Comparison of ENCODE assay signal across 15 mouse cellular contexts in the genomic region with DNA sequence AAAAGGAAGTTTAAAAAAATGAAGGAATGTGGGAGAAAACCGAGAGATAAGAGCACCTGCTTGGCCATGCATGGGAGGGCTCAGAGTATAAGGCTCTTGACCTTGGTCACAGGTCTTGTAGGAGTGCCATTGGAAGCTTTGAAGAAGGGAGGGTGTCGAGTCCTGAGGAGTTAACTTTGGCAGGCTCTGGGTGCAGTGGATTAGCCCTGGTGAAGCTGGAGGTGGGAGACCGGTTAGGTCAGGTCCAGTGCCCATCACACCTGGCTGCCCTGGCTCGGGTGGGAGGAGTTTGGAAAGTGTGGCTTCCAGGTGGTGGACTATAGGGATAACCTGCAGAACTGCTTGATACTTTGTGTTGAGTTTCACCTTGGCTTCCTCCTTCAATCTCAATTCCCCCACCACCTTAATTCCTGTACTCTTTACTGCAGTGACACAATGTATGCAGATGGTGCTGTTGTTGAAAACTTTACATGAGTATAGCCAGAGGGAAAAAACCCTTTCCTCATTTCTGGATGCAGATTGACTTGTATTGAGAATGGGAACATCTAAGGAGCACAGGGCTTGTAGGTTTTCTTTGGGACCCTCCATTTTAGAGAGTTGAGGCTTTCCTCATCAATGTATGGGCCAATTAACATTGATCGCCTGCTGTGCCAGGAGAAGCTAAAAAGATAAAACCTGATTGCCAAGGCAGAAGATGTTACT. TPM values are rescaled to one million over a fixed set of nuclear protein-coding genes. Genes with fewer than 3 reads are reported as not detected.
DNase-seq lines count a peak whose midpoint lies in the region; ATAC-seq and TF ChIP-seq lines count a peak whose summit lies in the region.
"Had no signal": no experiment of that assay in that cellular context is flagged by ENCODE, and none has a peak within 500 bp of the region (broad histone marks: within the 10 kb centered on the region; RNA-seq: fewer than 3 reads in every experiment).

No protein-coding gene starts in this region.

- no peak overlapping the region for H3K4me3 ChIP-seq in liver, embryonic 12.5 days
- no peak overlapping the region for H3K4me3 ChIP-seq in liver, postnatal 0 days (ENCODE audit: low read depth, low read length)
- no peak overlapping the region for H3K4me3 ChIP-seq in lung, postnatal 0 days (ENCODE audit: low read depth, low read length)
- H3K4me3 ChIP-seq in midbrain, postnatal 0 days (ENCODE audit: low read depth, low read length): no peak overlapping the region
- H3K4me3 ChIP-seq: erythroblast, embryonic 14.5 days; hindbrain, embryonic 10.5 days; megakaryocyte, embryonic 14.5 days had no signal

- no peaks in the 10 kb centered on the region for H3K9me3 ChIP-seq in liver, embryonic 12.5 days (replicated peaks)
- H3K9me3 ChIP-seq in liver, postnatal 0 days (ENCODE audit: low read length): no peaks in the 10 kb centered on the region
- H3K9me3 ChIP-seq in lung, postnatal 0 days (ENCODE audit: low read length): no peaks in the 10 kb centered on the region
- H3K9me3 ChIP-seq in midbrain, postnatal 0 days (ENCODE audit: low read length): no peaks in the 10 kb centered on the region
- H3K9me3 ChIP-seq: hindbrain, embryonic 10.5 days; megakaryocyte, embryonic 14.5 days had no signal

- no peaks in the 10 kb centered on the region for H3K36me3 ChIP-seq in liver, embryonic 12.5 days
- no peaks in the 10 kb centered on the region for H3K36me3 ChIP-seq in liver, postnatal 0 days (replicated peaks; ENCODE audit: insufficient read depth, low read length)
- no peaks in the 10 kb centered on the region for H3K36me3 ChIP-seq in lung, postnatal 0 days (ENCODE audit: insufficient read depth, low read length)
- no peaks in the 10 kb centered on the region for H3K36me3 ChIP-seq in midbrain, postnatal 0 days (ENCODE audit: insufficient read depth, low read length)
- H3K36me3 ChIP-seq: hindbrain, embryonic 10.5 days had no signal

- no peak for TF ChIP-seq EP300 in liver, postnatal 0 days (IDR thresholded peaks at IDR 0.05; ENCODE audit: low read depth)
- TF ChIP-seq EP300 in lung, postnatal 0 days (IDR thresholded peaks at IDR 0.05): no peak; the same call in none of the 2 replicates

- peak overlapping the region; percentile 10; the same call in 1 of the 2 replicates for H3K9ac ChIP-seq in liver, embryonic 12.5 days
- no peak overlapping the region for H3K9ac ChIP-seq in liver, postnatal 0 days (replicated peaks)
- no peak overlapping the region for H3K9ac ChIP-seq in lung, postnatal 0 days (replicated peaks; ENCODE audit: low read depth)
- no peak overlapping the region for H3K9ac ChIP-seq in midbrain, postnatal 0 days (replicated peaks; ENCODE audit: low read length, poor library complexity, severe bottlenecking)

- no peak for TF ChIP-seq CTCF in liver, postnatal 0 days (IDR thresholded peaks at IDR 0.05; ENCODE audit: low read depth)
- no peak for TF ChIP-seq CTCF in lung, postnatal 0 days (IDR thresholded peaks at IDR 0.05)
- TF ChIP-seq CTCF in midbrain, postnatal 0 days (IDR thresholded peaks at IDR 0.05): no peak

- no peak overlapping the region for H3K4me2 ChIP-seq in liver, embryonic 12.5 days
- no peak overlapping the region for H3K4me2 ChIP-seq in liver, postnatal 0 days (ENCODE audit: low read depth, low read length)
- H3K4me2 ChIP-seq in lung, postnatal 0 days (replicated peaks; ENCODE audit: low read depth, low read length): no peak overlapping the region
- H3K4me2 ChIP-seq in midbrain, postnatal 0 days (ENCODE audit: low read depth, low read length, poor library complexity, severe bottlenecking): no peak overlapping the region
- H3K4me2 ChIP-seq: heart, embryonic 11.5 days had no signal

- H3K27me3 ChIP-seq in liver, embryonic 12.5 days (replicated peaks): no peaks in the 10 kb centered on the region
- no peaks in the 10 kb centered on the region for H3K27me3 ChIP-seq in liver, postnatal 0 days (ENCODE audit: insufficient read depth, low read length)
- H3K27me3 ChIP-seq in lung, postnatal 0 days (replicated peaks; ENCODE audit: insufficient read depth, low read length): no peaks in the 10 kb centered on the region
- H3K27me3 ChIP-seq in midbrain, postnatal 0 days (ENCODE audit: insufficient read depth, low read length): no peaks in the 10 kb centered on the region
- H3K27me3 ChIP-seq: megakaryocyte, embryonic 14.5 days had no signal

- no peak for ATAC-seq in liver, embryonic 12.5 days
- ATAC-seq in liver, postnatal 0 days: no peak
- ATAC-seq in lung, postnatal 0 days: peak; percentile 73
- ATAC-seq in CD4-positive, CD25-positive, alpha-beta regulatory T cell, adult 4 months: no peak
- no peak for ATAC-seq in midbrain, postnatal 0 days (ENCODE audit: low FRiP score)

- H3K27ac ChIP-seq in liver, embryonic 12.5 days: peak overlapping the region; percentile 15; the same call in 1 of the 2 replicates
- no peak overlapping the region for H3K27ac ChIP-seq in liver, postnatal 0 days (ENCODE audit: low read depth)
- H3K27ac ChIP-seq in lung, postnatal 0 days (ENCODE audit: low read length): peak overlapping the region; percentile 26; the same call in 1 of the 2 replicates
- H3K27ac ChIP-seq in midbrain, postnatal 0 days (ENCODE audit: low read depth, low read length): no peak overlapping the region
- H3K27ac ChIP-seq: hindbrain, embryonic 10.5 days had no signal

- 50% methylated on average over 5 of the region's 5 CpGs for WGBS in liver, embryonic 12.5 days (ENCODE audit: insufficient replicate concordance)
- WGBS in liver, postnatal 0 days (ENCODE audit: insufficient replicate concordance): 60% methylated on average over 5 of the region's 5 CpGs
- WGBS in lung, postnatal 0 days: 48% methylated on average over 5 of the region's 5 CpGs
- 77% methylated on average over 5 of the region's 5 CpGs for WGBS in midbrain, postnatal 0 days

- H3K4me1 ChIP-seq in liver, embryonic 12.5 days: peaks cover 79% of the 10 kb centered on the region
- peaks cover 46% of the 10 kb centered on the region for H3K4me1 ChIP-seq in liver, postnatal 0 days (ENCODE audit: insufficient read depth)
- no peaks in the 10 kb centered on the region for H3K4me1 ChIP-seq in lung, postnatal 0 days (ENCODE audit: insufficient read depth, low read depth, low read length)
- H3K4me1 ChIP-seq in midbrain, postnatal 0 days (ENCODE audit: insufficient read depth, low read length): no peaks in the 10 kb centered on the region
- H3K4me1 ChIP-seq: hindbrain, embryonic 10.5 days had no signal

- DNase-seq in liver, postnatal 0 days: no peak
- DNase-seq in ES-CJ7 (ENCODE audit: low read depth, low spot score): peak; percentile 88
- DNase-seq in kidney, adult 9 months: peak; percentile 75
- peak; percentile 74 for DNase-seq in lung, postnatal 0 days (ENCODE audit: low spot score)
- DNase-seq in adrenal gland, postnatal 10 days: no peak
- DNase-seq in midbrain, postnatal 0 days (ENCODE audit: low spot score): no peak
- DNase-seq: adrenal gland, postnatal 36 days; cerebellum, adult 11-12 months; thymus, adult 2 months had no signal

RNA-seq across cellular contexts. Expression of a gene that starts 43.4 kb away (rescaled TPM):
- polyA plus RNA-seq in liver, embryonic 12.5 days (2016; fragmentation: Nextera tagmentation; extraction: Ambion mirVana): 17.0 and 19.5 TPM in 2 replicates
- polyA plus RNA-seq in liver, postnatal 0 days (2015; fragmentation: Nextera tagmentation; extraction: Ambion mirVana): 4.7 and 5.0 TPM in 2 replicates
- polyA plus RNA-seq in lung, postnatal 0 days (2015; fragmentation: Nextera tagmentation; extraction: Ambion mirVana): 9.4 and 10.0 TPM in 2 replicates
- polyA plus RNA-seq in CD4-positive, CD25-positive, alpha-beta regulatory T cell, adult 4 months (2017; shearing (Covaris generic)): 10 to 100 TPM in 1 of 2 experiments, 1 to 10 TPM in 1; 9.4 to 18.2 TPM
- total RNA-seq in adrenal gland, postnatal 10 days (2021): 10 to 100 TPM; 31.6 to 32.4 TPM
- 5.7 and 6.4 TPM in 2 replicates for total RNA-seq in midbrain, postnatal 0 days (2014; rRNA removed)
- 0.82 and 1.6 TPM in 2 replicates for polyA plus RNA-seq in midbrain, postnatal 0 days (2015; fragmentation: Nextera tagmentation; extraction: Ambion mirVana)

Comparison
In these comparisons a context has a peak if more than half of its experiments do, and no peak if none do; other contexts are left out.
1. H3K27ac ChIP-seq: peak in liver, embryonic 12.5 days (single experiment) and lung, postnatal 0 days (single experiment); none in liver, postnatal 0 days (single experiment) and midbrain, postnatal 0 days (single experiment).
2. DNase-seq: peak in ES-CJ7 (single experiment), kidney, adult 9 months (single experiment) and lung, postnatal 0 days (single experiment); none in liver, postnatal 0 days (single experiment), adrenal gland, postnatal 10 days (single experiment) and midbrain, postnatal 0 days (single experiment).